Mouse (Mus musculus) cerebellum, adult 2 months (tissue): ENCODE data around the gene Gnao1.

Source experiments
- CTCF ChIP-seq: fragments of 200-500 bp; IDR thresholded peaks from 2 replicates; pipeline ENCODE4 v1.5.1; 2011; ENCODE audit warnings: low read depth, mild to moderate bottlenecking, control low read depth, low read length, moderate library complexity, borderline replicate concordance; ENCODE audit not compliant: insufficient read depth
- POLR2A ChIP-seq: fragments of 200-500 bp; IDR thresholded peaks from 2 replicates; pipeline ENCODE4 v1.6.1; 2011; ENCODE audit warnings: low read length, control low read depth, borderline replicate concordance; ENCODE audit not compliant: insufficient read depth

DNA sequence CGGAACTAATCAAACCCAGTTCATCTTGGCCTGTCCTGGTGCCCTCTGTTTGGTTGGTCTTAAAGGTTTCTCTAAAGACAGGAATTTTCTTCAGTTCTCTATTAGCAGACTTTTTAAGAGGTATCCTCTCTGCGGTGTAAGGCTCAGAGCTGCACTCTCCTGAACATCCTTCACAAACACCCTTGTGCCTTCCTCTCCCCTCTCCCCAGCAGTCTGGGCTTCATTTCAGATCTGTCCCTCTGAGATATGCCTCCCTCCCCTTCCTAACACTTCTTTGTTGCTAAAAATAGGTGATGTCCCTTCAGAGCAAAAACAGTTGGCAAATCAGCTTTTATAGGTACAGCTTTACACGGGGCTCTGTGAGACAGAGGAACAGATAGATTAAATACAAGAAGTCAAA lies 32.2 kb upstream of the Gnao1 start:
- no peak for TF ChIP-seq CTCF
- TF ChIP-seq POLR2A, result no peak
